Mouse (Mus musculus) hindbrain, embryonic 14.5 days (tissue): ENCODE results near the gene Aldh9a1. TPM values are rescaled to one million over a fixed set of nuclear protein-coding genes. Genes with fewer than 3 reads are reported as not detected.
A peak's percentile ranks its signal among the peaks of the same experiment; 100 is the strongest.

Source experiments
- ATAC-seq: fragments of 200-750 bp; cut with Nextera tagmentation; 2 replicates; pipeline ENCODE4 v1.8.0; 2017; ENCODE audit warnings: moderate number of reproducible peaks, mild to moderate bottlenecking, moderate TSS enrichment, moderate library complexity; ENCODE audit not compliant: low FRiP score
- DNase-seq: peaks from one replicate; pipeline ENCODE4 v3.0.0-alpha.2; 2015; ENCODE audit warnings: low spot score
- H3K27ac ChIP-seq: fragments of 300-500 bp; sonication (generic); 2 replicates; pipeline ENCODE4 v1.5.1; 2014; ENCODE audit warnings: mild to moderate bottlenecking, moderate library complexity
- H3K27me3 ChIP-seq: fragments of 300-500 bp; sonication (generic); 2 replicates; pipeline ENCODE4 v1.6.1; 2014; ENCODE audit warnings: mild to moderate bottlenecking, low read length, mixed read lengths; ENCODE audit not compliant: control insufficient read depth, insufficient read depth
- H3K36me3 ChIP-seq: fragments of 300-500 bp; sonication (generic); replicated peaks from 2 replicates; pipeline ENCODE4 v1.6.1; 2014; ENCODE audit not compliant: control insufficient read depth, insufficient read depth
- H3K4me1 ChIP-seq: fragments of 300-500 bp; sonication (generic); replicated peaks from 2 replicates; pipeline ENCODE4 v1.6.1; 2014; ENCODE audit warnings: antibody characterized with exemption, low read length, mixed read lengths; ENCODE audit not compliant: control insufficient read depth, insufficient read depth
- H3K4me2 ChIP-seq: fragments of 300-500 bp; sonication (generic); replicated peaks from 2 replicates; pipeline ENCODE4 v1.6.1; 2014; ENCODE audit warnings: mild to moderate bottlenecking, moderate library complexity
- H3K4me3 ChIP-seq: fragments of 300-500 bp; sonication (generic); replicated peaks from 2 replicates; pipeline ENCODE4 v1.5.1; 2014; ENCODE audit warnings: mild to moderate bottlenecking, low read length
- H3K9ac ChIP-seq: fragments of 300-500 bp; sonication (generic); 2 replicates; pipeline ENCODE4 v1.6.1; 2014
- H3K9me3 ChIP-seq: fragments of 300-500 bp; sonication (generic); 2 replicates; pipeline ENCODE4 v1.6.1; 2016; ENCODE audit warnings: low read length; ENCODE audit not compliant: control insufficient read depth
- WGBS: fragments of 180-500 bp; shearing (Covaris S2); extraction: QIAGEN DNeasy Blood & Tissue Kit; methylation state at CpG from one replicate; pipeline ENCODE4 v1.1.7; 2014; 5-methylcytosine and 5-hydroxymethylcytosine counted together
- polyA plus RNA-seq: library from polyadenylated mRNA; unstranded; fragments of >200 nt; fragmentation: Nextera tagmentation; extraction: Ambion mirVana; gene quantifications from 2 replicates; pipeline ENCODE4 v1.2.1, GENCODE M21; 2014

Aldh9a1 gene
- polyA plus RNA-seq, 1 experiment from 2014 or later, result 36.4 TPM

- no peaks in the 10 kb centered on the region for H3K27me3 ChIP-seq
- H3K36me3 ChIP-seq, result peaks cover 40% of the 10 kb centered on the region
- H3K9me3 ChIP-seq, result no peaks in the 10 kb centered on the region
- DNase-seq, result no peak
- no peak overlapping the region for H3K4me2 ChIP-seq
- no peaks in the 10 kb centered on the region for H3K4me1 ChIP-seq
- no peak overlapping the region for H3K27ac ChIP-seq
- H3K4me3 ChIP-seq, result no peak overlapping the region
- no peak for ATAC-seq
- H3K9ac ChIP-seq, result no peak overlapping the region
- 91% methylated on average over 7 of the region's 7 CpGs for WGBS
Measured at GRCm38 (mm10) chr1:167365808-167366207, 16.0 kb downstream of the Aldh9a1 start.

- H3K9me3 ChIP-seq, result no peaks in the 10 kb centered on the region
- DNase-seq, result no peak
- no peaks in the 10 kb centered on the region for H3K27me3 ChIP-seq
- H3K27ac ChIP-seq, result no peak overlapping the region
- H3K36me3 ChIP-seq, result peaks cover 40% of the 10 kb centered on the region
- WGBS, result 94% methylated on average over 6 of the region's 6 CpGs
- H3K4me3 ChIP-seq, result no peak overlapping the region
- H3K4me2 ChIP-seq, result no peak overlapping the region
- no peak for ATAC-seq
- no peaks in the 10 kb centered on the region for H3K4me1 ChIP-seq
- H3K9ac ChIP-seq, result no peak overlapping the region
Measured at GRCm38 (mm10) chr1:167366621-167367020, 16.8 kb downstream of the Aldh9a1 start.

- Histone ChIP-seq H3K4me1 (no peaks in the 10 kb centered on the region), H3K4me3 (no peak overlapping the region), H3K4me2 (no peak overlapping the region), H3K27me3 (no peaks in the 10 kb centered on the region), H3K9me3 (no peaks in the 10 kb centered on the region), H3K36me3 (peaks cover 38% of the 10 kb centered on the region), H3K9ac (no peak overlapping the region), H3K27ac (no peak overlapping the region)
- DNase-seq (no peak), ATAC-seq (no peak)
- 94% methylated on average over 4 of the region's 4 CpGs for WGBS
Measured at GRCm38 (mm10) chr1:167368018-167368417, 18.2 kb downstream of the Aldh9a1 start.

- H3K4me2 ChIP-seq, result no peak overlapping the region
- no peaks in the 10 kb centered on the region for H3K9me3 ChIP-seq
- H3K9ac ChIP-seq, result no peak overlapping the region
- DNase-seq (no peak), ATAC-seq (no peak)
- H3K36me3 ChIP-seq, result peaks cover 43% of the 10 kb centered on the region
- no peaks in the 10 kb centered on the region for H3K27me3 ChIP-seq
- H3K27ac ChIP-seq, result no peak overlapping the region
- no peaks in the 10 kb centered on the region for H3K4me1 ChIP-seq
- 86% methylated on average over 7 of the region's 7 CpGs for WGBS
- H3K4me3 ChIP-seq, result no peak overlapping the region
Measured at GRCm38 (mm10) chr1:167368513-167368912, 18.7 kb downstream of the Aldh9a1 start.

GRCm38 (mm10) chr1:167369905-167370304 is 20.1 kb downstream of the Aldh9a1 start:
- H3K27ac ChIP-seq, result no peak overlapping the region
- 0 out of 2 replicates have a peak, but pooled peaks cover 5% of the 10 kb centered on the region for H3K4me1 ChIP-seq
- no peak for ATAC-seq
- H3K27me3 ChIP-seq, result no peaks in the 10 kb centered on the region
- WGBS, result 13% methylated on average over 7 of the region's 7 CpGs
- peaks cover 46% of the 10 kb centered on the region for H3K36me3 ChIP-seq
- H3K9ac ChIP-seq, result no peak overlapping the region
- no peaks in the 10 kb centered on the region for H3K9me3 ChIP-seq
- peak; percentile 80 for DNase-seq
- no peak overlapping the region for H3K4me2 ChIP-seq
- H3K4me3 ChIP-seq, result no peak overlapping the region

- ATAC-seq, result no peak
- WGBS, result 94% methylated on average over 7 of the region's 7 CpGs
- no peaks in the 10 kb centered on the region for H3K9me3 ChIP-seq
- no peak for DNase-seq
- H3K4me2 ChIP-seq, result no peak overlapping the region
- H3K4me1 ChIP-seq, result 0 out of 2 replicates have a peak, but pooled peaks cover 5% of the 10 kb centered on the region
- H3K9ac ChIP-seq, result no peak overlapping the region
- no peaks in the 10 kb centered on the region for H3K27me3 ChIP-seq
- H3K4me3 ChIP-seq, result no peak overlapping the region
- H3K27ac ChIP-seq, result no peak overlapping the region
- peaks cover 32% of the 10 kb centered on the region for H3K36me3 ChIP-seq
Measured at GRCm38 (mm10) chr1:167372739-167373138, 22.9 kb downstream of the Aldh9a1 start.

GRCm38 (mm10) chr1:167374003-167374784 is 24.4 kb downstream of the Aldh9a1 start:
- no peak for ATAC-seq
- Histone ChIP-seq H3K27ac (no peak overlapping the region), H3K36me3 (peaks cover 26% of the 10 kb centered on the region), H3K4me3 (no peak overlapping the region), H3K4me1 (0 out of 2 replicates have a peak, but pooled peaks cover 5% of the 10 kb centered on the region), H3K4me2 (no peak overlapping the region), H3K9ac (no peak overlapping the region), H3K9me3 (no peaks in the 10 kb centered on the region), H3K27me3 (no peaks in the 10 kb centered on the region)
- 22% methylated on average over 15 of the region's 15 CpGs for WGBS
- no peak for DNase-seq

- Histone ChIP-seq H3K27ac (no peak overlapping the region), H3K4me1 (0 out of 2 replicates have a peak, but pooled peaks cover 5% of the 10 kb centered on the region), H3K9me3 (no peaks in the 10 kb centered on the region), H3K36me3 (peaks cover 26% of the 10 kb centered on the region), H3K9ac (no peak overlapping the region), H3K4me3 (no peak overlapping the region), H3K27me3 (no peaks in the 10 kb centered on the region), H3K4me2 (no peak overlapping the region)
- 67% methylated on average over 2 of the region's 2 CpGs for WGBS
- ATAC-seq (no peak), DNase-seq (no peak)
Measured at GRCm38 (mm10) chr1:167374942-167375341, 25.2 kb downstream of the Aldh9a1 start.

GRCm38 (mm10) chr1:167378019-167378418 is 28.2 kb downstream of the Aldh9a1 start:
- Histone ChIP-seq H3K4me1 (0 out of 2 replicates have a peak, but pooled peaks cover 5% of the 10 kb centered on the region), H3K4me2 (no peak overlapping the region), H3K9me3 (no peaks in the 10 kb centered on the region), H3K27me3 (no peaks in the 10 kb centered on the region), H3K4me3 (no peak overlapping the region), H3K36me3 (peaks cover 16% of the 10 kb centered on the region), H3K27ac (no peak overlapping the region), H3K9ac (no peak overlapping the region)
- DNase-seq (no peak), ATAC-seq (no peak)
- WGBS, result 83% methylated on average over 6 of the region's 6 CpGs
